Mouse (Mus musculus) midbrain, embryonic 12.5 days (tissue): ENCODE measurements around the gene Fam69a. TPM values are rescaled to one million over a fixed set of nuclear protein-coding genes. Genes with fewer than 3 reads are reported as not detected.
A peak's percentile ranks its signal among the peaks of the same experiment; 100 is the strongest.
"Not testable (repeated sequence)": the region's sequence is repeated elsewhere in the genome, so short reads cannot be mapped to it uniquely, and the experiment has no call there.

Experiments
- ATAC-seq: fragments of 200-750 bp; cut with Nextera tagmentation; 2 replicates; pipeline ENCODE4 v1.8.0; 2017; ENCODE audit warnings: low read depth, moderate TSS enrichment, moderate library complexity; ENCODE audit not compliant: low FRiP score
- H3K27ac ChIP-seq: fragments of 300-500 bp; sonication (generic); replicated peaks from 2 replicates; pipeline ENCODE4 v1.5.1; 2016; ENCODE audit warnings: mild to moderate bottlenecking
- H3K27me3 ChIP-seq: fragments of 300-500 bp; sonication (generic); 2 replicates; pipeline ENCODE4 v1.6.1; 2016; ENCODE audit warnings: mild to moderate bottlenecking
- H3K36me3 ChIP-seq: fragments of 300-500 bp; sonication (generic); 2 replicates; pipeline ENCODE4 v1.6.1; 2016
- H3K4me1 ChIP-seq: fragments of 300-500 bp; sonication (generic); 2 replicates; pipeline ENCODE4 v1.6.1; 2016
- H3K4me2 ChIP-seq: fragments of 300-500 bp; sonication (generic); replicated peaks from 2 replicates; pipeline ENCODE4 v1.6.1; 2016; ENCODE audit warnings: mild to moderate bottlenecking, moderate library complexity
- H3K4me3 ChIP-seq: fragments of 300-500 bp; sonication (generic); 2 replicates; pipeline ENCODE4 v1.5.1; 2016; ENCODE audit warnings: mild to moderate bottlenecking
- H3K9ac ChIP-seq: fragments of 300-500 bp; sonication (generic); replicated peaks from 2 replicates; pipeline ENCODE4 v1.6.1; 2016; ENCODE audit warnings: mild to moderate bottlenecking, moderate library complexity
- H3K9me3 ChIP-seq: fragments of 300-500 bp; sonication (generic); 2 replicates; pipeline ENCODE4 v1.6.1; 2016; ENCODE audit warnings: mild to moderate bottlenecking
- WGBS: fragments of 180-500 bp; shearing (Covaris S2); methylation state at CpG from one replicate; pipeline ENCODE4 v1.1.7; 2016; 5-methylcytosine and 5-hydroxymethylcytosine counted together
- polyA plus RNA-seq: library from polyadenylated mRNA; unstranded; fragments of >200 nt; fragmentation: Nextera tagmentation; extraction: Ambion mirVana; gene quantifications from 2 replicates; pipeline ENCODE4 v1.2.1, GENCODE M21; 2016

Fam69a gene
- polyA plus RNA-seq, 1 experiment from 2014 or later, result 28.3 TPM

DNA sequence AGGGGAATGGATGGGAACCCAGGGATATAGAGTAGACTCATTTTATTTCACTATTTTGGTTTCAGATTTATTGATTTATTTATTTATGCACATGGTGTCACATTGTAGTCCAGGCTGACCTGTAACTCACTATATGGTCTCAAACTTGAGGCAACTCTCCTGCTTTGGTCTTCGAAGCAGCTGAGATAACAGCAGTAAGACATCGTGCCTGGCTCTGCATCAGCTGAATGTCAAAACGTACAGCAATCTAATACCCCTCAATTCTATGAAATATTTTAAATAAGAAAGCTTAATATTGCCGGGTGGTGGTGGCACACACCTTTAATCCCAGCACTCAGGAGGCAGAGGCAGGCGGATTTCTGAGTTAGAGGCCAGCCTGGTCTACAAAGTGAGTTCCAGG lies 75.9 kb downstream of the Fam69a start:
- 93% methylated on average over 5 of the region's 5 CpGs for WGBS
- H3K4me3 ChIP-seq, result no peak overlapping the region
- no peak overlapping the region for H3K4me2 ChIP-seq
- H3K9ac ChIP-seq, result no peak overlapping the region
- H3K36me3 ChIP-seq, result peaks cover 43% of the 10 kb centered on the region
- no peaks in the 10 kb centered on the region for H3K9me3 ChIP-seq
- no peak for ATAC-seq
- H3K27ac ChIP-seq, result no peak overlapping the region
- H3K4me1 ChIP-seq, result no peaks in the 10 kb centered on the region
- H3K27me3 ChIP-seq, result no peaks in the 10 kb centered on the region

DNA sequence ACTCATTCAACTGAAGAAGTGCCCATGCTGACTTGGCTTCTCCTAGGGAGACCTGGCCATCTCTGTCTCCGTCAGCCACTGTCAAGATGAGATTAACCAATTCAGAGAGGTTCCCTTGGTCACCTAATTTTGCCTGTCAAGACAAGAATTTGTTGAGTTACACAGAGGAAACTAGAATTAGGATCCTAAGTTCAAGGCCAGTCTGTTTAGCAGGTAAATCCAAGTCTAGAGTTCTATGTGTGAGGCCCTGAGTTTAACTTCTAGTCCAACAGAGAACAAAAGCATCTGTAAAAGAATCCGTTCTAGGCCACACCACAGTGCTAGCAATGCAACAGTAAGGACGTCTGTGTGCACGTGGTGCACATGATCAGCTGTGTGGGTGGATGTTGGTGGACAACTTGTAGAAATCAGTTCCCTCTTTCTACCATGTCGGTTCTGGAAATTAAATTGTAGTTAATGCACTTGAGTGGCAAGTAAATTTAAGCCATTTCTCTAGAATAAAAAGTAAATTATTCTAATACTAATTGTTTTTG lies 76.7 kb downstream of the Fam69a start:
- no peak overlapping the region for H3K4me2 ChIP-seq
- WGBS, result 65% methylated on average over 5 of the region's 5 CpGs

DNA sequence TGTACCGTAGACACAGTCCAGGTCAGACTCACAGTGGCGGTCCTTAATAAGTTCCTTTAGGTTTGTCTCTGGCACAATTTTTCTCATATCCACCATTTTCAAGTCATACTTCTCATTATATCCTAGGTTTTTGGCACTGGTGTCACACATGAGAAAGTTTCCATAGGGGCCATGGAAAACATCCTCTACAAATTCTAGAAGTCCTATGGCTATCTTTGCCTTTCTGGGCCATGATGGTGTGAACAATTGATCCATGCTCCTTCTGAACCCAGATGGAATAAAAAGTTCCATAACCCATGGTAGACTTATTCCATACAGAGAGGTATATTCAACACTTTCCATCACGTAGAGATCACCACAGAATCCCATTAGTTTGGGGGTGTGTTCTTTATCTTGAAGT lies 77.2 kb downstream of the Fam69a start:
- no peaks in the 10 kb centered on the region for H3K4me1 ChIP-seq
- H3K4me2 ChIP-seq, result no peak overlapping the region
- H3K9me3 ChIP-seq, result no peaks in the 10 kb centered on the region
- no peak overlapping the region for H3K9ac ChIP-seq
- no peaks in the 10 kb centered on the region for H3K27me3 ChIP-seq
- WGBS, result 89% methylated on average over 3 of the region's 3 CpGs
- ATAC-seq, result no peak
- H3K4me3 ChIP-seq, result no peak overlapping the region
- no peak overlapping the region for H3K27ac ChIP-seq
- H3K36me3 ChIP-seq, result peaks cover 55% of the 10 kb centered on the region

More for the DNA sequence above, 76.7 kb downstream of the Fam69a start:
- no peak overlapping the region for H3K27ac ChIP-seq
- no peaks in the 10 kb centered on the region for H3K27me3 ChIP-seq
- H3K36me3 ChIP-seq, result peaks cover 50% of the 10 kb centered on the region
- no peak for ATAC-seq
- no peak overlapping the region for H3K4me3 ChIP-seq
- no peaks in the 10 kb centered on the region for H3K4me1 ChIP-seq
- H3K9ac ChIP-seq, result no peak overlapping the region
- no peaks in the 10 kb centered on the region for H3K9me3 ChIP-seq

DNA sequence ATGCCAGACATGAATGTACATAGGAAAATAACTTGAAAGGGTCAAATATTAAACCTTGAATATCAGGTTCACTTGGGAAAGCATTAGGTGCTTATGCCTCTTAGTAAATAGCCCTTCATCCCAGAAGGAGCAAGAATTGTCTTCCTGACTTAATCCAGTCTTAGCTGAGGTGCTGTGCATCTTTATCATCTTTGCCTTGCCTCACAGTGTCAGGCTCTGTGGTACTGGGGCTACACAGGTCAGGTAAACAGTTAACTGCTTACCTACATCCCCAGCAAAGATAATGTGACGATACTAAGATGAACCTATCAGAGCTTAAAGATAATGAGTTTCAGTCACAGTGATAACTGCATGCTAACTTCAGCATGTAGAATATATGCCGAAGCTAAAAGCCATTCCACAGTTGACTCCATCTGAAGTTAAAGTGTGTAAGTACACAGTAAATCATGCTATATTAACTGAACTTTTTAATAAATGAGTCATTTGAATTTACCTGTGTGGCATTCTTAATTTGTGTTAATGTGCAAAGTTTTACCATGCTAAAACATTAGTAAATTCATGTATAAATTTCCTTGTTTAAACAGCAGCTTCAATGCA lies 78.3 kb downstream of the Fam69a start:
- Histone ChIP-seq H3K4me1 (no peaks in the 10 kb centered on the region), H3K4me2 (no peak overlapping the region), H3K4me3 (no peak overlapping the region), H3K9ac (no peak overlapping the region), H3K36me3 (peaks cover 65% of the 10 kb centered on the region), H3K27me3 (no peaks in the 10 kb centered on the region), H3K9me3 (no peaks in the 10 kb centered on the region), H3K27ac (no peak overlapping the region)
- 90% methylated on average over 2 of the region's 2 CpGs for WGBS
- ATAC-seq, result no peak

- Histone ChIP-seq H3K4me1 (peaks cover 16% of the 10 kb centered on the region), H3K27ac (no peak overlapping the region), H3K9me3 (no peaks in the 10 kb centered on the region), H3K4me2 (no peak overlapping the region), H3K9ac (no peak overlapping the region), H3K36me3 (peaks cover 71% of the 10 kb centered on the region), H3K4me3 (no peak overlapping the region), H3K27me3 (no peaks in the 10 kb centered on the region)
- no peak for ATAC-seq
- 83% methylated on average over 3 of the region's 3 CpGs for WGBS
These were observed 82.6 kb downstream of the Fam69a start for GRCm38 (mm10) chr5:107904325-107904724.

- Histone ChIP-seq H3K27me3 (0 out of 2 replicates have a peak, but pooled peaks cover 3% of the 10 kb centered on the region), H3K9ac (peak overlapping the region; percentile 99), H3K27ac (peak overlapping the region; percentile 89), H3K36me3 (peaks cover 39% of the 10 kb centered on the region), H3K4me2 (peak overlapping the region; percentile 85), H3K9me3 (no peaks in the 10 kb centered on the region), H3K4me1 (peaks cover 16% of the 10 kb centered on the region), H3K4me3 (peak overlapping the region; percentile 99)
- WGBS, result under 1% methylated on average over 23 of the region's 23 CpGs
- no peak; the same call in 1 of the 2 replicates for ATAC-seq
These were observed 85.8 kb downstream of the Fam69a start for GRCm38 (mm10) chr5:107901014-107901615.

- Histone ChIP-seq H3K36me3 (peaks cover 32% of the 10 kb centered on the region), H3K27me3 (0 out of 2 replicates have a peak, but pooled peaks cover 3% of the 10 kb centered on the region), H3K4me1 (peaks cover 16% of the 10 kb centered on the region), H3K9ac (peak within 1 kb of the TSS; percentile 99), H3K4me2 (peak within 1 kb of the TSS; percentile 85), H3K9me3 (no peaks in the 10 kb centered on the region), H3K4me3 (peak within 1 kb of the TSS; percentile 99), H3K27ac (peak within 1 kb of the TSS; percentile 89)
- WGBS, result 3% methylated on average over 66 of the region's 66 CpGs
- ATAC-seq, result peak; percentile 96
These were observed 86.5 kb downstream of the Fam69a start, which contains the start of gene Rpl5 for GRCm38 (mm10) chr5:107900206-107901013. Rpl5 (plus strand) TSS chr5:107900502.

GRCm38 (mm10) chr5:107896265-107896664 lies 90.6 kb downstream of the Fam69a start:
- WGBS, result 72% methylated on average over 1 of the region's 1 CpGs
- Histone ChIP-seq H3K4me1 (peaks cover under 1% of the 10 kb centered on the region; the same call in 1 of the 2 replicates), H3K27me3 (0 out of 2 replicates have a peak, but pooled peaks cover 3% of the 10 kb centered on the region), H3K36me3 (no peaks in the 10 kb centered on the region), H3K4me2 (no peak overlapping the region), H3K27ac (no peak overlapping the region), H3K9me3 (no peaks in the 10 kb centered on the region), H3K9ac (no peak overlapping the region), H3K4me3 (no peak overlapping the region)
- ATAC-seq, result no peak

DNA sequence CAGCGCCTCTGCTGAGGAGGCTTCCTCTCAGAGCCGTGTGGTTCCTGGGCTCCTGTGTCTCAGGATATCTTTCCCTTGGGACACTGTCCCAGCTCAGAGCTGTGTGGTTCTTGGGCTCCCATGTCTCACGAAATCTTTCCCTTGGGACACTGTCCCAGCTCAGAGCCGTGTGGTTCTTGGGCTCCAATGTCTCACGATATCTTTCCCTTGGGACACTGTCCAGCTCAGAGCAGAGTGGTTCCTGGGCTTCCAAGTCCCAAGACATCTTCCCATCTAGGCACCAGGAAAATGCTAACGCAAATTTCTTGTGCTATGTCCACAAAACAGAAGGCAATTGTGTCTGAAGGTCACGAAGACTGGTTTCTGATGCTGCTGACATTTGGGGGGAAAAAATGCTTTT lies 92.2 kb downstream of the Fam69a start:
- H3K36me3 ChIP-seq, result no peaks in the 10 kb centered on the region
- H3K4me1 ChIP-seq, result no peaks in the 10 kb centered on the region
- WGBS, result 72% methylated on average over 7 of the region's 7 CpGs
- H3K9ac ChIP-seq, result no peak overlapping the region
- no peak for ATAC-seq
- no peak overlapping the region for H3K4me2 ChIP-seq
- 0 out of 2 replicates have a peak, but pooled peaks cover 3% of the 10 kb centered on the region for H3K27me3 ChIP-seq
- H3K9me3 ChIP-seq, result no peaks in the 10 kb centered on the region
- H3K27ac ChIP-seq, result no peak overlapping the region
- no peak overlapping the region for H3K4me3 ChIP-seq

GRCm38 (mm10) chr5:107891515-107891914 lies 95.4 kb downstream of the Fam69a start:
- H3K4me3 ChIP-seq, H3K4me1 ChIP-seq, H3K4me2 ChIP-seq, H3K9me3 ChIP-seq, H3K9ac ChIP-seq, H3K36me3 ChIP-seq, ATAC-seq, H3K27me3 ChIP-seq, H3K27ac ChIP-seq: not testable (repeated sequence)
- no CpG with 5 or more reads among the region's 1 CpGs for WGBS

- H3K27me3 ChIP-seq, result no peaks in the 10 kb centered on the region
- H3K27ac ChIP-seq, result no peak overlapping the region
- no peaks in the 10 kb centered on the region for H3K9me3 ChIP-seq
- no peak overlapping the region for H3K9ac ChIP-seq
- 65% methylated on average over 9 of the region's 9 CpGs for WGBS
- no peaks in the 10 kb centered on the region for H3K4me1 ChIP-seq
- no peak overlapping the region for H3K4me2 ChIP-seq
- H3K36me3 ChIP-seq, result no peaks in the 10 kb centered on the region
- H3K4me3 ChIP-seq, result no peak overlapping the region
- ATAC-seq, result no peak
These were observed 96.6 kb downstream of the Fam69a start for GRCm38 (mm10) chr5:107889994-107890888.
